Mouse (Mus musculus): ENCODE measurements around the gene Zfp672. TPM values are rescaled to one million over a fixed set of nuclear protein-coding genes. Genes with fewer than 3 reads are reported as not detected.
A peak's percentile ranks its signal among the peaks of the same experiment; 100 is the strongest.
"Not testable (repeated sequence)": the region's sequence is repeated elsewhere in the genome, so short reads cannot be mapped to it uniquely, and the experiment has no call there.

The Zfp672 gene
- polyA plus RNA-seq, 1 experiment from 2014 or later, result 31.6 TPM

DNA sequence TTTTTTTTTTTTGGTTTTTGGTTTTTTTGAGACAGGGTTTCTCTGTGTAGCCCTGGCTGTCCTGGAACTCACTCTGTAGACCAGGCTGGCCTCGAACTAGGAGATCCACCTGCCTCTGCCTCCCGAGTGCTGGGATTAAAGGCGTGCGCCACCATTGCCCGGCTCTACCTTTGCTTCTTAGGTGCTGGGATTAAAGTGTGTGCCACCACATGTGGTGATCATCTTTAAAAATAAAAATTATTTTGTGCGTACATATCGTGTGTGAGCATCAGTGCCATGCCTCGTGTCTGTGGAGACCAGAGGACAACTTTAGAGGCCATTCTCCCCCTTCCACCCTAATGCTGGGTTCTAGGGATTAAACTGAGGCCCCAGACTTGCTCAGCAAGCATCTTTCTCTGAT is 24.8 kb downstream of the Zfp672 start:
- not testable (repeated sequence) for H3K4me2 ChIP-seq; H3K27ac ChIP-seq; H3K27me3 ChIP-seq; H3K9me3 ChIP-seq (replicated peaks); ATAC-seq (replicated peaks; ENCODE audit: insufficient number of reproducible peaks, insufficient read depth, low FRiP score, low read depth); H3K4me3 ChIP-seq; H3K36me3 ChIP-seq; H3K9ac ChIP-seq
- peaks cover 27% of the 10 kb centered on the region for H3K4me1 ChIP-seq (replicated peaks)
- WGBS, result 87% methylated on average over 8 of the region's 8 CpGs

DNA sequence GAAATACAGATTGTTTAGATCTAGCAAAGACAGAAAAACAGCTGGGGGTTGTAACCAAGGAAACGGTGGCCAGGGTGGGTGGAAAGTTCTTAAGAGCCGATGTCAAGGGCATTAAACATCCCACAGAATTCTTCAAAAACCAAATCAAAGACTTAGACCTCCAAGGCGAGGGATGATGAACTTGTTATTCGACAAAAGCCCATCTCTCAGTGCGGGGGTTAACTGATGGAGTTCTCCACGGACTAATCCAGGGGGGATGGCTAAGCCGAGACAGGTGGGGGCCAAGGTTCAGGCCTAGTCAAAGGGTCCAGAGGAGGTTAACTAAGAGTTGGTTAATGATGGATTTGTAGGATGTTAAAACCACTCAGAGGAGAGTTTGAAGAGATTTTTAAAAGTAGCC is 26.5 kb downstream of the Zfp672 start:
- Histone ChIP-seq H3K27ac (peak overlapping the region; percentile 33; the same call in 1 of the 2 replicates), H3K9ac (no peak overlapping the region)
- 42% methylated on average over 7 of the region's 7 CpGs for WGBS

DNA sequence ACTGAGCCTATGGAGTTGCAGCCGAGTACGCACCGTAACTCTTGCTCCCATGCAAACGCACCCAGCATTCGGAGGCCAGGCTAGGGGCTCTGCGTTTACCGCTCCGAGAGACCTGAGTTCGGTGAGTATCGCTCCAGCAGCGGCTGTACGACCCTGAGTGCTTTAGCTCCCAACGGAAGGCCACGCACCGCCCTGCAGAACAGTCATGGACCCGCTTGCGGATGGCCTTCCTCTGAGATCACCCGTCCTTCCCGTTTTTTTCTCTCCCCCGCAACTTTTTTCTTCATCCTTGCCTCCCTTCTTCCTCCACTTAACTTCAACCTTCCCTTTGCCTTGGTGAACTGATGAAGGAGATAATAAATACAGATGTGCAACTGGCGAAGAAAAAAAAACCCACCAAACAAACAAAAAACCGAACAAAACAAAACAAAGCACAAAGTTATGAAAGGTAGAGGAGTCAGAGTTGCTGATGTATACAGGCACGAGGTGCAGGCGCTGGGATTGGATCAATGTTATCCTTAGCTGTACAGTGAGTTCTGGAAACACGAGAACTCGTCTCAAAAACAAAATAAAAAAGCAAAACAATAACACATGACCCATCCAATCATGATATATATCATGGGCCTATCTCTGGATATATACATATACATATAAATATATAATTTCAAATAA is 27.2 kb downstream of the Zfp672 start:
- ATAC-seq (replicated peaks; ENCODE audit: insufficient number of reproducible peaks, insufficient read depth, low FRiP score, low read depth), result peak; percentile 48
- Histone ChIP-seq H3K4me1 (replicated peaks) (peaks cover 26% of the 10 kb centered on the region), H3K9ac (peak overlapping the region; percentile 62)

More for the DNA sequence above, 26.5 kb downstream of the Zfp672 start:
- H3K4me2 ChIP-seq, result peak overlapping the region; percentile 43
- H3K4me3 ChIP-seq, result peak overlapping the region; percentile 14
- ATAC-seq (replicated peaks; ENCODE audit: insufficient number of reproducible peaks, insufficient read depth, low FRiP score, low read depth), result no peak
- no peaks in the 10 kb centered on the region for H3K27me3 ChIP-seq
- no peaks in the 10 kb centered on the region for H3K9me3 ChIP-seq (replicated peaks)
- no peaks in the 10 kb centered on the region for H3K36me3 ChIP-seq
- H3K4me1 ChIP-seq (replicated peaks), result peaks cover 27% of the 10 kb centered on the region

DNA sequence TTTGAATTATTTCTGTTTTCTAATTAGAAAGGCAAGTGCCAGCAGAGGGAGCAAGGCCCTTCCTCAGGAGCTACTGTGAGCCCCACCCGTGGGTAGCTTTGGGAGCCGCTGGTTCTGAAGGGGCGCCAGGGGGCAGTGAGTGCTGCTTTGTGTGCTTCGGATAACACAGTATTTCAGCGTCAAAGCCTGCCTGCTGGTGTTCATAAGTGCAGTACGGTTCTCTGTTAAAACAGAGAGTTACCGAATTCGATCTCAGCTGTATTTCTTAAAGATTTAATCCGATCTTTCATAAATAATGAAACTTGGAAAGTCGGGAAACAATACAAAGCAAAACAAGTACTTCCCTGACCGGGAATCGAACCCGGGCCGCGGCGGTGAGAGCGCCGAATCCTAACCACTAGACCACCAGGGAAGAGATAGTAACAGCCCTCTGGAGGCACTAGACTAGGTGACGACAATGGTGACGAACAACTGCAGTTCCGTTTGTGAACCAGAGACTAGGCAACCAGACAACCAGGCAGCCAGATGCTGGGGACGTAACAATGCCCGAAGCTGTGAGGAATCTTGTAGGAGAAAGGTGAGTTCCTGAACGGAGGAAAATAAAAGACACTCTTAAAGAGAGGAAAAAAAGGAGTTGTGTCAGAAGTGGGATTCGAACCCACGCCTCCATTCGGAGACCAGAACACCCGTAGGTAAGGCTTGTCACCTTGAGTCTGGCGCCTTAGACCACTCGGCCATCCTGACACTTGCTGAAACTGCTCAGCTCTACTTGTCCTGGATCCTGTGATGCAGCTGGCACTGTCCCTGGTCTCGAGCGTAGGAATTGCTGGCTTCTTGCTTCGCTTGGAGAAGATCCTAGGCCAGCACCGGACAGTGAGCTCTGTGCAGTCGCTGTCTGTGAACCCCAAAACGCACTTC is 28.0 kb downstream of the Zfp672 start:
- Histone ChIP-seq H3K27me3 (no peaks in the 10 kb centered on the region), H3K9ac (peak overlapping the region; percentile 62), H3K36me3 (no peaks in the 10 kb centered on the region), H3K9me3 (replicated peaks) (no peaks in the 10 kb centered on the region), H3K4me2 (peak overlapping the region; percentile 64), H3K4me3 (peak overlapping the region; percentile 67), H3K27ac (peak overlapping the region; percentile 94), H3K4me1 (replicated peaks) (peaks cover 17% of the 10 kb centered on the region)
- under 1% methylated on average over 36 of the region's 36 CpGs for WGBS
- peak; percentile 91 for ATAC-seq (replicated peaks; ENCODE audit: insufficient number of reproducible peaks, insufficient read depth, low FRiP score, low read depth)

More for the DNA sequence above, 27.2 kb downstream of the Zfp672 start:
- 2% methylated on average over 26 of the region's 26 CpGs for WGBS
- H3K9me3 ChIP-seq (replicated peaks), result no peaks in the 10 kb centered on the region
- H3K36me3 ChIP-seq, result no peaks in the 10 kb centered on the region
- peak overlapping the region; percentile 64 for H3K4me2 ChIP-seq
- H3K4me3 ChIP-seq, result peak overlapping the region; percentile 67
- peak overlapping the region; percentile 94 for H3K27ac ChIP-seq
- no peaks in the 10 kb centered on the region for H3K27me3 ChIP-seq

DNA sequence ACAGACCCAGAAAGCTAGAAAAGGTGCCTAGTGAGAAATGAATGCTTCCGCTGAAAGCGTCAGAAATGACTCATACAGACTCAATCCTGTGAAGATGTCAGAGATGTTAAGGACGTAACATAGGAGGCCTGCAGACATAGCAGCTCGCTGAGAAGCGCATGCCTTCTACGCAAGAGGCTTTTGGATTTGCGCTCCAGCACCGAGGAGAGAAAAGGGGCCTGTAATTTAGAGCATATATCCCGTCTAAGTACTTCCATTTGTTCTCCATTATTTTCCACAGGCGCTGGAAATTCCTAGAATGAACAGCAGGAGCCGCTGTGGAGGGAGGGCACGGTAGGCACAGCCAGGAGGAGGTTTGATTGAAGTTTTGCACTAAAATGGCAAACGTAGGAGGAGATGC is 29.1 kb downstream of the Zfp672 start:
- Histone ChIP-seq H3K27ac (peak overlapping the region; percentile 94; the same call in 1 of the 2 replicates), H3K4me3 (peak overlapping the region; percentile 67), H3K27me3 (no peaks in the 10 kb centered on the region), H3K4me1 (replicated peaks) (peaks cover 10% of the 10 kb centered on the region), H3K4me2 (peak overlapping the region; percentile 64), H3K9ac (no peak overlapping the region), H3K9me3 (replicated peaks) (no peaks in the 10 kb centered on the region), H3K36me3 (no peaks in the 10 kb centered on the region)
- no peak for ATAC-seq (replicated peaks; ENCODE audit: insufficient number of reproducible peaks, insufficient read depth, low FRiP score, low read depth)
- 11% methylated on average over 13 of the region's 13 CpGs for WGBS

DNA sequence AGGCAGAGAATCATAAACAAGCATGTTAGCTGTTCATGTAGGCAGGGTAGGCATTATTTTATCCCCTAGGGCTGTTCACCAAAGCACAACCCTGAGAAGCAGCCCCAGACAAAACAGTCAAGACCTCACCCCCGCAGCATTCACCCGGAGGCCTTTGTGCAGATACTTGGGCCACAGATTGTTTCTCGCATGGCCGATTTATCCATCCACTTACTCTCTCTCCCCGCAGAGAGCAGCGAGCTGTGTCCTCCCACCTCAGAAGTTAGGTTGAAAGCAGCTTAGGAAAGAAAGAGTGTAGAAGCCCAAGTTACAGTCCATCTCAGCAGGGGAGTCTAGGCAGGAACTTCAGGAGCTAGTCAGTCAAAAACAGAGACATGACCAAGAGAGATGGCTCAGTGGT is 32.7 kb downstream of the Zfp672 start:
- Histone ChIP-seq H3K27me3 (no peaks in the 10 kb centered on the region), H3K9ac (no peak overlapping the region), H3K4me3 (no peak overlapping the region), H3K36me3 (no peaks in the 10 kb centered on the region), H3K9me3 (replicated peaks) (no peaks in the 10 kb centered on the region), H3K4me1 (replicated peaks) (peaks cover 5% of the 10 kb centered on the region; the same call in 1 of the 2 replicates), H3K27ac (no peak overlapping the region), H3K4me2 (no peak overlapping the region)
- ATAC-seq (replicated peaks; ENCODE audit: insufficient number of reproducible peaks, insufficient read depth, low FRiP score, low read depth), result no peak
- WGBS, result 73% methylated on average over 6 of the region's 6 CpGs

DNA sequence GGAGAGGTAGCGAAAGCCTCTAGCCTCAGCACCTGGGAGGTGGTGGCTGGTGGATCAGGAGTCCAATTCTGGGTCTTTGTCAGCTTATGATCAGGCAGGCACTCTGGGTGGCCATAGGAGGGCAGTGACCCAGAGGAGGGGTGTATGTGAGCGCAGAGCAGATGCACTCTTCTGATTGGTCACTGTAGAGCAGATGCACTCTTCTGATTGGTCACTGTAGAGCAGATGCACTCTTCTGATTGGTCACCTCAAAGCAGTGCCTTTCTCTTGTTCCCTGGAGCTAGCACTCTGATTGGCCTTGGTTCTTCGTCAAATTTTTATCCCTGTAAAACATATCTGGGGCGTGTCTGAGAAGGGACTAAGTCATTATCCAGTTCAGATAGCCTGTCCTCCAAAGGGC is 37.3 kb downstream of the Zfp672 start:
- WGBS, result 46% methylated on average over 4 of the region's 4 CpGs
- ATAC-seq (replicated peaks; ENCODE audit: insufficient number of reproducible peaks, insufficient read depth, low FRiP score, low read depth), result no peak; the same call in 1 of the 2 replicates
- no peaks in the 10 kb centered on the region for H3K27me3 ChIP-seq
- H3K4me3 ChIP-seq, result no peak overlapping the region
- no peaks in the 10 kb centered on the region for H3K36me3 ChIP-seq
- H3K4me2 ChIP-seq, result no peak overlapping the region
- no peaks in the 10 kb centered on the region for H3K9me3 ChIP-seq (replicated peaks)
- no peak overlapping the region for H3K9ac ChIP-seq
- no peaks in the 10 kb centered on the region for H3K4me1 ChIP-seq (replicated peaks)
- H3K27ac ChIP-seq, result no peak overlapping the region

DNA sequence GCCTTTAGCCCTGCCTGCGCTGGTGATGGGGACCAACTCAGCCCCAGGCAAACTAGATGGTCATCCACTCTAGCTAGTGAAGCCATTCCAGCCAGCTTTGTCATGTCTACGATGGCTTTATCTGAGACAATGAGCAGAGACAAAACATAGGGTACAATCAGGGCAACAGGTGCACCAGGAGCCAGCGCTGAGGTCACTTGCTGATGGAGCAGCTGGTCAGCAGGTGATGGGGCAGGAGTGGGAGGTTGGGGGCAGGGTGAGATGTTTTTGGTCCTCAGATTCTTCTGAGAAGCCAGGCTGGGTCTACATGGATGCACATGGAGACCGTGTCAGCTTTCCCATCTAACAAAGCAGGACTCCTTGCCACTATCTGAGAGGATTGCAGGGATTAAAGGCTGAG is 39.3 kb downstream of the Zfp672 start:
- H3K9me3 ChIP-seq (replicated peaks), result no peaks in the 10 kb centered on the region
- peaks cover 5% of the 10 kb centered on the region; the same call in 1 of the 2 replicates for H3K27me3 ChIP-seq
- no peak overlapping the region for H3K9ac ChIP-seq
- no peak for ATAC-seq (replicated peaks; ENCODE audit: insufficient number of reproducible peaks, insufficient read depth, low FRiP score, low read depth)
- no peak overlapping the region for H3K4me3 ChIP-seq
- H3K4me1 ChIP-seq (replicated peaks), result no peaks in the 10 kb centered on the region
- WGBS, result 72% methylated on average over 4 of the region's 4 CpGs
- H3K27ac ChIP-seq, result no peak overlapping the region
- no peak overlapping the region for H3K4me2 ChIP-seq
- no peaks in the 10 kb centered on the region for H3K36me3 ChIP-seq

DNA sequence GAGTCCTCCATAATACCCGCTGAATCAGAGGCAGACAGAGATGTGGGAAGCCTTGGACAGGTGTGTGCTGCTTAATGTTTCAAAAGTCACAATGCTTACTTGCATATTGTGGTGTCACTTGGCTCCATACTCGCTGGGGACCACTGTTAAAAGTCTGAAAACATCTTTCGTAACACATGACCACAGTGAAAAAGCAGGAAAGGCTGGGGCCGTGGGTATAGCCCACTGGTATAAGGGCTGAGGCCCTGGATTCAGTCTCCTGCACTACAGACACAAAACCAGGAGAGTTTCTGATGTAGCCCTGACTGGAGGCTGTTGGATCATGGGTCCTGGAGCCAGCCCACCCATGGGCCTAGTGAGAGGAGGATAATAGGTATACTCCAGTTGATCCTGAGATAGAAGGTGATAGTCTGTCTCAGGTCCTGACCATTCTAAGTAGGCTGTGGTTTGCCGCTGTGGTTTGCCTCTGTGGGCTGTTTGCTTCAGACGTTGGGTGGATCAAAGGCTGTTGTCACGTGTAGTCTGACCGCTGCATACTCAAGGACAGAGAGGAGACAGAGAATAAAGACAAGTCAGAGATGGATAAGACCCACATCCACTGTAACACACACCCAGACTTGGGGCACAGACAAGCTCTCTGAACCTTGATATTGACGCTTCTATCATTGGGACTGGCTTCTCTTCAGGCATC is 40.0 kb downstream of the Zfp672 start:
- Histone ChIP-seq H3K27ac (no peak overlapping the region), H3K4me3 (no peak overlapping the region), H3K36me3 (no peaks in the 10 kb centered on the region), H3K9ac (no peak overlapping the region), H3K4me2 (no peak overlapping the region), H3K9me3 (replicated peaks) (no peaks in the 10 kb centered on the region), H3K27me3 (peaks cover 5% of the 10 kb centered on the region; the same call in 1 of the 2 replicates), H3K4me1 (replicated peaks) (no peaks in the 10 kb centered on the region)
- WGBS, result 60% methylated on average over 9 of the region's 9 CpGs
- ATAC-seq (replicated peaks; ENCODE audit: insufficient number of reproducible peaks, insufficient read depth, low FRiP score, low read depth), result no peak

DNA sequence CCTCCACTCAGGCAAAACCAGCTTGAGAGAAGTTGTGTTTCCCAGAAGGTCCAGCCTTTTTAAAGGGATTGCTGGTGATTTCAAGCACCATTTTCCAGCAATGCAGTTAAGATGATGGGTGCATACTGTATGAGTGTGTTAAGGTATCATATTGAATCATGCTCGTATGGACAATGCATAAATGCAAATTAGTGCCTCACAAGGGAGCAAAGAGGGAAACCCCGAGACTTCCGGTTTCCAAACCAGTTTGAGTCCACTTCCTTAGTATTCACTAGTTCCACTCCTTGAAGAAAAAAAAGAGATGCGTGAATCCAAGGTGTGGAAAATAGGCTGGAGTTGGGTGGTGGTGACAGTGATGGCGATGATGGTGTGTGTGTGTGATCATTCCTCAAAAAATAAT is 47.6 kb downstream of the Zfp672 start:
- WGBS, result 77% methylated on average over 5 of the region's 5 CpGs
- no peaks in the 10 kb centered on the region for H3K9me3 ChIP-seq (replicated peaks)
- peaks cover 12% of the 10 kb centered on the region for H3K27me3 ChIP-seq
- H3K4me1 ChIP-seq (replicated peaks), result no peaks in the 10 kb centered on the region
- no peak for ATAC-seq (replicated peaks; ENCODE audit: insufficient number of reproducible peaks, insufficient read depth, low FRiP score, low read depth)
- no peak overlapping the region for H3K4me3 ChIP-seq
- H3K9ac ChIP-seq, result no peak overlapping the region
- H3K4me2 ChIP-seq, result no peak overlapping the region
- no peaks in the 10 kb centered on the region for H3K36me3 ChIP-seq
- H3K27ac ChIP-seq, result no peak overlapping the region

DNA sequence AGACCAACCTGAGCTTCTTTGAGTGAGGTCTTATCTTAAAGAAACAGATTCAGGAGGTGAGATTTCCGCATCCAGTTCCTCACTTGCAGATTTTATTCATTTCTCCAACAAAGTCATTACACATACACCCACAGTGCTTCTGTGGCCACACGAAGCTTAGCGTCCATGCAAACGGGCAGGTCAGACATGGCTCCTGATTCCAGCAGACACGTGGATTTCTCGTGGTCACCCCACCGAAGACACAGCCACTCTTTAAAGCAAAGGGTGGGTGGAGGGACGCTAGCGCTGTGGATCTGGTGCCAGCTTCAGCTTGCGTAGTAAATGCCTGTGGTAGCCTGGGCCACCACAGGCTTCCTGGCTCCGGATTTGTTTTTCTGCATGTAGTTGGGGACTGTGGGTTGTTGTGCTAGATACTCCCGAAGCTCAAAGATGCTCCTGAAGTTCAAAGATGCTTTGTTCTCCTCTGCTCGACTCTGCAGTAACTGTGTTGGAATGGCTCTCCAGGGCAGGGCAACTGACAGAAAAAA is 48.1 kb downstream of the Zfp672 start:
- Histone ChIP-seq H3K27ac (no peak overlapping the region), H3K9me3 (replicated peaks) (no peaks in the 10 kb centered on the region), H3K36me3 (no peaks in the 10 kb centered on the region), H3K27me3 (peaks cover 12% of the 10 kb centered on the region), H3K4me2 (no peak overlapping the region), H3K4me1 (replicated peaks) (no peaks in the 10 kb centered on the region), H3K4me3 (no peak overlapping the region), H3K9ac (no peak overlapping the region)
- ATAC-seq (replicated peaks; ENCODE audit: insufficient number of reproducible peaks, insufficient read depth, low FRiP score, low read depth), result no peak
- WGBS, result 78% methylated on average over 13 of the region's 13 CpGs
